Mouse (Mus musculus) intestine, postnatal 0 days (tissue): ENCODE measurements around the gene Pprc1. TPM values are rescaled to one million over a fixed set of nuclear protein-coding genes. Genes with fewer than 3 reads are reported as not detected.

Source experiments
- ATAC-seq: fragments of 200-750 bp; cut with Nextera tagmentation; 2 replicates; pipeline ENCODE4 v1.8.0; 2017; ENCODE audit warnings: mild to moderate bottlenecking, moderate TSS enrichment, moderate library complexity
- H3K27ac ChIP-seq: fragments of 300-500 bp; sonication (generic); 2 replicates; pipeline ENCODE4 v1.5.1; 2014; ENCODE audit warnings: mild to moderate bottlenecking, low read depth, low read length, moderate library complexity
- H3K27me3 ChIP-seq: fragments of 300-500 bp; sonication (generic); replicated peaks from 2 replicates; pipeline ENCODE4 v1.6.1; 2014; ENCODE audit warnings: low read length, mixed read lengths; ENCODE audit not compliant: control insufficient read depth, insufficient read depth
- H3K36me3 ChIP-seq: fragments of 300-500 bp; sonication (generic); 2 replicates; pipeline ENCODE4 v1.6.1; 2014; ENCODE audit warnings: mild to moderate bottlenecking, moderate library complexity; ENCODE audit not compliant: control insufficient read depth, insufficient read depth
- H3K4me1 ChIP-seq: fragments of 300-500 bp; sonication (generic); replicated peaks from 2 replicates; pipeline ENCODE4 v1.6.1; 2014; ENCODE audit warnings: antibody characterized with exemption, low read length, mixed read lengths; ENCODE audit not compliant: control insufficient read depth, insufficient read depth
- H3K4me2 ChIP-seq: fragments of 300-500 bp; sonication (generic); replicated peaks from 2 replicates; pipeline ENCODE4 v1.6.1; 2014; ENCODE audit warnings: low read depth, mild to moderate bottlenecking, moderate library complexity
- H3K4me3 ChIP-seq: fragments of 300-500 bp; sonication (generic); 2 replicates; pipeline ENCODE4 v1.5.1; 2014; ENCODE audit warnings: low read depth, low read length
- H3K9ac ChIP-seq: fragments of 300-500 bp; sonication (generic); 2 replicates; pipeline ENCODE4 v1.6.1; 2014; ENCODE audit warnings: mild to moderate bottlenecking, low read depth, low read length
- H3K9me3 ChIP-seq: fragments of 300-500 bp; sonication (generic); 2 replicates; pipeline ENCODE4 v1.6.1; 2016; ENCODE audit warnings: mixed run types; ENCODE audit not compliant: control insufficient read depth
- CTCF ChIP-seq: sonication (generic); IDR thresholded peaks from 2 replicates; pipeline ENCODE4 v1.5.1; 2016; ENCODE audit warnings: low read depth, mild to moderate bottlenecking, control low read depth, antibody characterized with exemption, moderate library complexity
- WGBS: fragments of 180-500 bp; shearing (Covaris S2); extraction: QIAGEN DNeasy Blood & Tissue Kit; methylation state at CpG from one replicate; pipeline ENCODE4 v1.1.7; 2014; 5-methylcytosine and 5-hydroxymethylcytosine counted together
- polyA plus RNA-seq: library from polyadenylated mRNA; unstranded; fragments of >200 nt; fragmentation: Nextera tagmentation; extraction: Ambion mirVana; gene quantifications from 2 replicates; pipeline ENCODE4 v1.2.1, GENCODE M21; 2015

Gene Pprc1
- polyA plus RNA-seq, 1 experiment from 2014 or later = 8.3 TPM

- ATAC-seq = no peak
- WGBS = 66% methylated on average over 3 of the region's 3 CpGs
- Histone ChIP-seq H3K4me2 (no peak overlapping the region), H3K9ac (no peak overlapping the region), H3K27ac (no peak overlapping the region), H3K4me1 (no peaks in the 10 kb centered on the region), H3K4me3 (no peak overlapping the region), H3K9me3 (no peaks in the 10 kb centered on the region), H3K27me3 (no peaks in the 10 kb centered on the region), H3K36me3 (peaks cover 56% of the 10 kb centered on the region)
- TF ChIP-seq CTCF = no peak
These were observed 33.8 kb downstream of the Pprc1 start for GRCm38 (mm10) chr19:46078535-46078934.

DNA sequence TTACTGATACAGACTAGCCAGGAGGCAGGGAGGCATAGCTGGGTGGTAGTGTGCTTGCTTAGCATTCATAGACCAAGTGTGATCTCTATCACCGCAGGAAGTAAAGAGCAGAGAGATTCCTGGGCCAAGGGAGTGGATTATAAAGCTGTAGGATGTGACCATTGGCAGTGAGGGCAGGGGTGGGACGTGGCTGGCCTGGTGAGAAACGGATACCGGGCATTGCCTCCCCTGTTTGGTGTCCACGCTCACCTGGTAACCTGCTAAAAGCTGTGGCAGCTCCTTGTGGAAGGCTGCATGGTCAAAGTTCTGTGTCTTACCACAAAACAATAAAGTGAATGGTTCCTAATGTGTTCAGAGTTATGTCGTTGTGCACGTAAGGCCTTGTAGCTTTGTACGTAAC lies 40.5 kb downstream of the Pprc1 start:
- no peaks in the 10 kb centered on the region for H3K27me3 ChIP-seq
- 93% methylated on average over 8 of the region's 8 CpGs for whole genome bisulfite sequencing
- no peaks in the 10 kb centered on the region for H3K4me1 ChIP-seq
- no peak for ATAC-seq
- no peak overlapping the region for H3K4me2 ChIP-seq
- TF ChIP-seq CTCF = no peak
- H3K4me3 ChIP-seq = no peak overlapping the region
- H3K36me3 ChIP-seq = peaks cover 51% of the 10 kb centered on the region
- no peaks in the 10 kb centered on the region for H3K9me3 ChIP-seq
- no peak overlapping the region for H3K9ac ChIP-seq
- H3K27ac ChIP-seq = no peak overlapping the region

GRCm38 (mm10) chr19:46086337-46086736 lies 41.7 kb downstream of the Pprc1 start:
- ATAC-seq = no peak
- Histone ChIP-seq H3K27me3 (no peaks in the 10 kb centered on the region), H3K4me1 (no peaks in the 10 kb centered on the region), H3K27ac (no peak overlapping the region), H3K9me3 (no peaks in the 10 kb centered on the region), H3K4me2 (no peak overlapping the region), H3K9ac (no peak overlapping the region), H3K4me3 (no peak overlapping the region), H3K36me3 (peaks cover 40% of the 10 kb centered on the region)
- TF ChIP-seq CTCF = peak; percentile 80
- 57% methylated on average over 3 of the region's 3 CpGs for WGBS

GRCm38 (mm10) chr19:46087871-46088270 lies 43.2 kb downstream of the Pprc1 start:
- H3K36me3 ChIP-seq = peaks cover 24% of the 10 kb centered on the region
- no peaks in the 10 kb centered on the region for H3K27me3 ChIP-seq
- no peak overlapping the region for H3K4me3 ChIP-seq
- 75% methylated on average over 7 of the region's 7 CpGs for WGBS
- H3K9ac ChIP-seq = no peak overlapping the region
- no peaks in the 10 kb centered on the region for H3K9me3 ChIP-seq
- no peak for TF ChIP-seq CTCF
- no peak overlapping the region for H3K4me2 ChIP-seq
- H3K27ac ChIP-seq = no peak overlapping the region
- ATAC-seq = no peak
- no peaks in the 10 kb centered on the region for H3K4me1 ChIP-seq

DNA sequence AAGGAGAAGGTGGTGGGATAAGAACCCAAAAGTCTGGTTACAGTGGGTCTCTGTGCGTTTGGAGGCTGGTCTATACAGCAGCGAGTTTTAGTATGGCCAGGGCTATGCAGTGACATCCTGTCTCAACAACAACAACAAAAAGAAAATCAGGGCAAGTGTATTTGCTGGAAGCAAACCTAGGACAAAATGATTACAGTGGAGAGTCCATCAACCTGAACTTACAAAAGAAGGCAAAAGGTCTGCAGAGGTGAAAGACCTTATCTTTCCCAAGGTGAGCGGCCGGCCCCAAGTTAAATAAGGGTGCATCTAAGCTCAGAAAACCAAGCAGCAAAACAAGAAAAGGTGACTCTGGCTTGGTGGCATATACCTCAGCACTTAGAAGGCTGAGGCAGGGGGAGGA lies 47.0 kb downstream of the Pprc1 start:
- WGBS = 75% methylated on average over 4 of the region's 4 CpGs

DNA sequence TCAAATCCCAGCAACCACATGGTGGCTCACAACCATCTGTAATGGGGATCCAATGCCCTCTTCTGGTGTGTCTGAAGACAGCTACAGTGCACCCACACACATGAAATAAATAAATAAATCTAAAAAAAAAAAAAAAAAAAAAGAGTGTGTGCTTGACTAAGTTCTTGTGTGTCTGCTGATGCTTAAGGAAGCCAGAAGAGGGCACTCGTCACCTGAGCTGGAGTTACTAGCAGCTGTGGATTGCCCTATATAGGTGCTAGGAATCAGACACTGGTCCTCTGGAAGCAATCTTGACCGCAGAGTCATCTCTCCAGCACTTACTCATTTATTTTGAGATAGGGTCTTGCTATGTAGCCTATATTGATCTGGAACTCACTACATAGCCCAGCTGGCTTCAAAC lies 49.5 kb downstream of the Pprc1 start:
- no peak overlapping the region for H3K4me2 ChIP-seq
- H3K4me1 ChIP-seq = no peaks in the 10 kb centered on the region
- H3K36me3 ChIP-seq = no peaks in the 10 kb centered on the region
- no peak for TF ChIP-seq CTCF
- H3K9ac ChIP-seq = no peak overlapping the region
- no peak overlapping the region for H3K27ac ChIP-seq
- H3K27me3 ChIP-seq = no peaks in the 10 kb centered on the region
- 92% methylated on average over 2 of the region's 2 CpGs for WGBS
- H3K9me3 ChIP-seq = no peaks in the 10 kb centered on the region
- no peak for ATAC-seq
- H3K4me3 ChIP-seq = no peak overlapping the region

More for the DNA sequence above, 47.0 kb downstream of the Pprc1 start:
- TF ChIP-seq CTCF = no peak
- no peaks in the 10 kb centered on the region for H3K4me1 ChIP-seq
- H3K36me3 ChIP-seq = no peaks in the 10 kb centered on the region
- no peak overlapping the region for H3K27ac ChIP-seq
- H3K4me3 ChIP-seq = no peak overlapping the region
- no peak for ATAC-seq
- H3K9ac ChIP-seq = no peak overlapping the region
- no peaks in the 10 kb centered on the region for H3K9me3 ChIP-seq
- H3K27me3 ChIP-seq = no peaks in the 10 kb centered on the region
- H3K4me2 ChIP-seq = no peak overlapping the region

DNA sequence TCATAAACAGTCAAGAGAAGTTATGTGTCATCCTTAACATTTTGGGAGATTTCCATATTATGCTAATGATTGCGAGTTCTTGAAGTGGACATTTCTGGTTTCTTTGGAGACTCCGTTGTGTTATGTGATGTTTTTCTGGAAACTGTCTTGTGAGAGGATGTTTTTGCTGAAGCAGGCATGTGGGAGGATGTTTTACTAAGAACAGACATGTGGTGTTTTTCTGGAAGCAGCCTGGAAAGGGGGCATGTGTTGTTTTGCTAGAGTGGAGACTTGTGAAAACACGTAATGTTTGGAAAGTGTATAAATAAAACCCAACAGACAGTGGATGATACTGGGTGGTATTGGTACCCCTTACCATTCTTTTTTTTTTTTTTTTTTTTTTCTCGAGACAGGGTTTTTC lies 50.6 kb downstream of the Pprc1 start:
- Histone ChIP-seq H3K4me1 (no peaks in the 10 kb centered on the region), H3K36me3 (no peaks in the 10 kb centered on the region), H3K27ac (no peak overlapping the region), H3K4me2 (no peak overlapping the region), H3K27me3 (no peaks in the 10 kb centered on the region), H3K9ac (no peak overlapping the region), H3K9me3 (no peaks in the 10 kb centered on the region), H3K4me3 (no peak overlapping the region)
- no peak for TF ChIP-seq CTCF
- WGBS = 79% methylated on average over 3 of the region's 4 CpGs
- ATAC-seq = no peak
